Mouse (Mus musculus) heart, postnatal 10 days (tissue): Measurements from ENCODE around the gene Akap5. TPM values are rescaled to one million over a fixed set of nuclear protein-coding genes. Genes with fewer than 3 reads are reported as not detected.

Source experiments
- DNase-seq, 2 experiments: peaks; one replicate each; pipeline ENCODE4 v3.0.0; 2021
- intact Hi-C: fragments of 180-260 bp; cut with DNase I; formaldehyde crosslinking; loops from one replicate; pipeline ENCODE4 v1.15.1; 2025
- total RNA-seq, 2 experiments: library from RNA; stranded (reverse); gene quantifications; 2 replicates each; pipeline ENCODE4 v1.2.3; 2021

Gene Akap5
- total RNA-seq, 2 experiments from 2014 or later, result 3.7 to 7.2 TPM

- intact Hi-C loops, result no loop called here
- peak; percentile 30 to 33 for DNase-seq
Observed at GRCm38 (mm10) chr12:76367096-76367995, 42.7 kb downstream of the Akap5 start.

GRCm38 (mm10) chr12:76368201-76368789 is 43.6 kb downstream of the Akap5 start:
- intact Hi-C loops, result no loop called here
- peak in 1 of 2 experiments; percentile 19 for DNase-seq

GRCm38 (mm10) chr12:76368790-76369205 is 44.1 kb downstream of the Akap5 start:
- intact Hi-C loops, result no loop called here
- DNase-seq, result no peak

- DNase-seq, result peak; percentile 86 to 89
- intact Hi-C loops, result no loop called here
Observed at GRCm38 (mm10) chr12:76369206-76369977, 44.7 kb downstream of the Akap5 start, which contains the start of gene Zbtb25. Gene Zbtb25, minus strand, starts transcription at chr12:76369602.

- intact Hi-C loops, result loop anchor here (2.0 kb wide), 1 partner anchor 33 kb away; no protein-coding TSS in a partner anchor
- peak; percentile 89 for DNase-seq
Observed at GRCm38 (mm10) chr12:76369978-76370830, 45.5 kb downstream of the Akap5 start, which contains the start of gene Zbtb1. Gene Zbtb1, plus strand, starts transcription at chr12:76370266.

GRCm38 (mm10) chr12:76370831-76371571 is 46.3 kb downstream of the Akap5 start:
- DNase-seq, result peak; percentile 87 to 90
- intact Hi-C loops, result loop anchor here (2.0 kb wide), 1 partner anchor 32 kb away; no protein-coding TSS in a partner anchor

- no peak for DNase-seq
- intact Hi-C loops, result no loop called here
Observed at GRCm38 (mm10) chr12:76372046-76372445, 47.4 kb downstream of the Akap5 start.

GRCm38 (mm10) chr12:76372881-76373818 is 48.5 kb downstream of the Akap5 start:
- peak in 1 of 2 experiments; percentile 25 for DNase-seq
- intact Hi-C loops, result no loop called here

- intact Hi-C loops, result no loop called here
- no peak for DNase-seq
Observed at GRCm38 (mm10) chr12:76373991-76374390, 49.3 kb downstream of the Akap5 start.

- intact Hi-C loops, result no loop called here
- no peak for DNase-seq
Observed at GRCm38 (mm10) chr12:76374911-76375310, 50.2 kb downstream of the Akap5 start.

GRCm38 (mm10) chr12:76375506-76375905 is 50.8 kb downstream of the Akap5 start:
- DNase-seq, result no peak
- intact Hi-C loops, result no loop called here

- peak; percentile 31 to 38 for DNase-seq
- intact Hi-C loops, result no loop called here
Observed at GRCm38 (mm10) chr12:76376649-76377048, 52.0 kb downstream of the Akap5 start.

- intact Hi-C loops, result no loop called here
- DNase-seq, result no peak
Observed at GRCm38 (mm10) chr12:76377059-76377458, 52.4 kb downstream of the Akap5 start.

- intact Hi-C loops, result no loop called here
- DNase-seq, result no peak
Observed at GRCm38 (mm10) chr12:76377726-76378125, 53.0 kb downstream of the Akap5 start.

GRCm38 (mm10) chr12:76378556-76378955 is 53.9 kb downstream of the Akap5 start:
- DNase-seq, result no peak
- intact Hi-C loops, result no loop called here

GRCm38 (mm10) chr12:76380151-76380550 is 55.5 kb downstream of the Akap5 start:
- intact Hi-C loops, result no loop called here
- DNase-seq, result no peak
